Mouse (Mus musculus): ENCODE measurements around the gene Gk.

GRCm38 (mm10) chrX:85770747-85771146, 5.9 kb downstream of the Gk start:
- no peak for TF ChIP-seq POLR2A (IDR thresholded peaks at IDR 0.05; ENCODE audit: insufficient read depth, low read depth, low read length)
- TF ChIP-seq EP300 (IDR thresholded peaks at IDR 0.05; ENCODE audit: insufficient read depth, low read depth, low read length) = no peak
- TF ChIP-seq CTCF (IDR thresholded peaks at IDR 0.05) = no peak

Data from heart, adult 2 months (tissue).